Mouse (Mus musculus) neural tube, embryonic 15.5 days (tissue): ENCODE measurements at regions not wholly inside any gene's neighbourhood (a gene's known extent, or its start where the extent isn't known, plus 50 kb on each side); places are given as distances from the start of the nearest gene placed in this dataset.

Source experiments
- ATAC-seq: fragments of 200-750 bp; cut with Nextera tagmentation; 2 replicates; pipeline ENCODE4 v1.8.0; 2017; ENCODE audit warnings: mild to moderate bottlenecking, moderate TSS enrichment, moderate library complexity; ENCODE audit not compliant: low FRiP score
- H3K27ac ChIP-seq: fragments of 300-500 bp; sonication (generic); replicated peaks from 2 replicates; pipeline ENCODE4 v1.5.1; 2015; ENCODE audit warnings: mild to moderate bottlenecking, inconsistent platforms
- H3K27me3 ChIP-seq: fragments of 300-500 bp; sonication (generic); replicated peaks from 2 replicates; pipeline ENCODE4 v1.6.1; 2015; ENCODE audit warnings: inconsistent platforms
- H3K36me3 ChIP-seq: fragments of 300-500 bp; sonication (generic); 2 replicates; pipeline ENCODE4 v1.6.1; 2015; ENCODE audit warnings: inconsistent platforms
- H3K4me1 ChIP-seq: fragments of 300-500 bp; sonication (generic); 2 replicates; pipeline ENCODE4 v1.6.1; 2015; ENCODE audit warnings: inconsistent platforms
- H3K4me2 ChIP-seq: fragments of 300-500 bp; sonication (generic); 2 replicates; pipeline ENCODE4 v1.6.1; 2015; ENCODE audit warnings: inconsistent platforms, mild to moderate bottlenecking, moderate library complexity
- H3K4me3 ChIP-seq: fragments of 300-500 bp; sonication (generic); replicated peaks from 2 replicates; pipeline ENCODE4 v1.5.1; 2015; ENCODE audit warnings: mild to moderate bottlenecking, inconsistent platforms
- H3K9ac ChIP-seq: fragments of 300-500 bp; sonication (generic); replicated peaks from 2 replicates; pipeline ENCODE4 v1.6.1; 2015; ENCODE audit warnings: mild to moderate bottlenecking, inconsistent platforms
- H3K9me3 ChIP-seq: fragments of 300-500 bp; sonication (generic); replicated peaks from 2 replicates; pipeline ENCODE4 v1.6.1; 2016; ENCODE audit warnings: inconsistent platforms
- WGBS: fragments of 180-500 bp; shearing (Covaris S2); methylation state at CpG from one replicate; pipeline ENCODE4 v1.1.7; 2015; ENCODE audit warnings: mixed read lengths; 5-methylcytosine and 5-hydroxymethylcytosine counted together

DNA sequence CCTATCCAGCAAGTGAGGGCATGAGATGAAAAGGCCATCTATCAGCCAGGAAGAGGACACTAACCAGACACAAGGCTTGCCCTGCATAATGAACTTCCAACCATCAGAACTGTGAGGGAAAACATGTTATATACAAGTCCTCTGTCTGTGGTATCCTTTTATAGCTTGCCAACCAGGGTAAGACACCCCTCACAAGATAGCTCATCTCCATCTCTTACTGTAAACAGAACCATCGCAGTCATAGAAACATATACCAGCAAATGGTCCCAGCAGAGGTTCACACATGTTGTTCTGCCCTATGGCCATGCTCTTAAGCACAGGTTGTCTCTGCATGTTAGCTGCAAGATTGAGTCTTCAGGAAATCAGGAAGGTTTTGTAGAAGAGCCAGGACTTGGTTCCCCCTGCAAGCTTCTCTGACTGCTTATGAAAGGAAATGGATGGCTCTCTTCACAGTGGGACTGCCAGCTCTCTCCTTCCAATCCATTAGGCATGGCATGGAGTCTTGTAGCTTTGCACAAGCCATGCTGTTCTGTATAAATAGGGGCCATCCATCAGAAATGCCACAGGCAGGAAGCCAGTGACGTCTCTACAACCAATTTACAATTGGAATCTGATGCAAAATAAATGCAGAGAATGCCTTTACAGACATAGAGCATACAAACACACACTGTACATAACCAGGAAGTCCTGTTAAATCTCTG lies 1514.0 kb upstream of the Lrrc6 start:
- H3K27ac ChIP-seq = no peak overlapping the region
- no peak overlapping the region for H3K4me3 ChIP-seq
- WGBS = 46% methylated on average over 2 of the region's 2 CpGs
- no peak overlapping the region for H3K9ac ChIP-seq
- no peaks in the 10 kb centered on the region for H3K36me3 ChIP-seq
- no peak overlapping the region for H3K4me2 ChIP-seq
- no peaks in the 10 kb centered on the region for H3K27me3 ChIP-seq
- ATAC-seq = peak; percentile 72; the same call in 1 of the 2 replicates
- H3K9me3 ChIP-seq = no peaks in the 10 kb centered on the region
- H3K4me1 ChIP-seq = no peaks in the 10 kb centered on the region

DNA sequence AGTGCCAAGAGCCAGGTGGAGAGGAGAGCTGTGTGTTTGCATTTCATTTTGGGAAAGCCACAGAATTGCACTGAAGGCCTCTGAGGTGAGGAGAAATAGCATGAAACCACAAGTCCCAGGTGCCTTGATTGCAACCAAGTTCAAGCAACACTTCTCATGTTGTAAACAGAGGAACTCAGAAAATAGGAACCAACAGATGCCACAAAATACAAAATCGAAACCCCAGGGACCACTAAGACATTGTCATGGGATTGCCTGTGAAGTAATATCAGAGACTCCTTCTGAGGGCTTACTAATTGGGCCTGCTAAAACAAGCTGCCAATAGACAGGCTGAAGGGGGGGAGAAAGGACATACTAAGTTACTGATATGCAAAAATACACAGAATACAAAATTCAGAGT lies 1510.5 kb upstream of the Lrrc6 start:
- Histone ChIP-seq H3K9me3 (no peaks in the 10 kb centered on the region), H3K27ac (no peak overlapping the region), H3K27me3 (no peaks in the 10 kb centered on the region), H3K4me2 (no peak overlapping the region), H3K36me3 (no peaks in the 10 kb centered on the region), H3K9ac (no peak overlapping the region), H3K4me3 (no peak overlapping the region), H3K4me1 (no peaks in the 10 kb centered on the region)
- WGBS = 90% methylated on average over 1 of the region's 1 CpGs
- ATAC-seq = no peak

GRCm38 (mm10) chr15:68010189-68010588 lies 1509.5 kb upstream of the Lrrc6 start:
- Histone ChIP-seq H3K27me3 (no peaks in the 10 kb centered on the region), H3K36me3 (no peaks in the 10 kb centered on the region), H3K27ac (no peak overlapping the region), H3K4me2 (no peak overlapping the region), H3K9me3 (no peaks in the 10 kb centered on the region), H3K4me1 (no peaks in the 10 kb centered on the region), H3K4me3 (no peak overlapping the region), H3K9ac (no peak overlapping the region)
- WGBS = 97% methylated on average over 1 of the region's 1 CpGs
- no peak for ATAC-seq

GRCm38 (mm10) chr15:68004798-68005197 lies 1504.1 kb upstream of the Lrrc6 start:
- peak; percentile 66 for ATAC-seq
- no peaks in the 10 kb centered on the region for H3K36me3 ChIP-seq
- 29% methylated on average over 5 of the region's 5 CpGs for whole genome bisulfite sequencing

DNA sequence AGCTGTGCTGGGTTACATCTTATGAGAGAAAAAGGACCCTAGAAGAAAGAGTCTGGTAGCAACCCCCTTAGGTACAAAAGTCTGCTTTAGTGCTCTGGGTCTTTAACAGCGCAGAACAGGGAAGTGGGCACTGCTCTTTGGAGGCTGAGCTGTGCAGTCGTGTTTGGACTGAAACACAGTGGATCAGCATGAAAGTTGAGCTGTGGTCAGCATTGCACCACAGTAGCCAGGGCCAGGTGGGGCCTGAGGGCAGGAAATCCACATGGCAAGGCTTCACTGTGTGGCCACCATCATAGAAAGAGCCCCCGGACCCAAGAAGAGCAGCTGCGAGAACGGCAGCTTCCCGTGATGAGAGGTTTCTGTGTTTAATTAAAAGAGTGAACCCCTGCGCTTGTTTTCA lies 1495.8 kb upstream of the Lrrc6 start:
- Histone ChIP-seq H3K9me3 (no peaks in the 10 kb centered on the region), H3K27me3 (no peaks in the 10 kb centered on the region), H3K4me1 (no peaks in the 10 kb centered on the region), H3K4me2 (no peak overlapping the region), H3K9ac (no peak overlapping the region), H3K4me3 (no peak overlapping the region), H3K36me3 (no peaks in the 10 kb centered on the region), H3K27ac (no peak overlapping the region)
- ATAC-seq = peak; percentile 41; the same call in 1 of the 2 replicates
- 62% methylated on average over 7 of the region's 7 CpGs for WGBS

More at GRCm38 (mm10) chr15:68004798-68005197, 1504.1 kb upstream of the Lrrc6 start:
- no peaks in the 10 kb centered on the region for H3K9me3 ChIP-seq
- no peak overlapping the region for H3K27ac ChIP-seq
- H3K4me2 ChIP-seq = no peak overlapping the region
- H3K27me3 ChIP-seq = no peaks in the 10 kb centered on the region
- no peak overlapping the region for H3K9ac ChIP-seq
- H3K4me3 ChIP-seq = no peak overlapping the region
- H3K4me1 ChIP-seq = no peaks in the 10 kb centered on the region

GRCm38 (mm10) chr15:67989428-67990272 lies 1488.9 kb upstream of the Lrrc6 start:
- Histone ChIP-seq H3K27me3 (no peaks in the 10 kb centered on the region), H3K9me3 (no peaks in the 10 kb centered on the region), H3K4me1 (no peaks in the 10 kb centered on the region), H3K36me3 (no peaks in the 10 kb centered on the region), H3K4me3 (no peak overlapping the region), H3K4me2 (no peak overlapping the region), H3K27ac (no peak overlapping the region), H3K9ac (no peak overlapping the region)
- ATAC-seq = no peak
- WGBS = 60% methylated on average over 5 of the region's 5 CpGs

GRCm38 (mm10) chr15:67987941-67988340 lies 1487.2 kb upstream of the Lrrc6 start:
- no peak for ATAC-seq
- H3K36me3 ChIP-seq = no peaks in the 10 kb centered on the region
- WGBS = 96% methylated on average over 4 of the region's 4 CpGs
- H3K4me3 ChIP-seq = no peak overlapping the region
- no peaks in the 10 kb centered on the region for H3K4me1 ChIP-seq
- H3K9me3 ChIP-seq = no peaks in the 10 kb centered on the region
- H3K27me3 ChIP-seq = no peaks in the 10 kb centered on the region
- no peak overlapping the region for H3K9ac ChIP-seq
- H3K27ac ChIP-seq = no peak overlapping the region
- no peak overlapping the region for H3K4me2 ChIP-seq

GRCm38 (mm10) chr15:67983253-67983652 lies 1482.5 kb upstream of the Lrrc6 start:
- Histone ChIP-seq H3K9me3 (no peaks in the 10 kb centered on the region), H3K27me3 (no peaks in the 10 kb centered on the region), H3K4me3 (no peak overlapping the region), H3K4me2 (no peak overlapping the region), H3K27ac (no peak overlapping the region), H3K4me1 (no peaks in the 10 kb centered on the region), H3K36me3 (no peaks in the 10 kb centered on the region), H3K9ac (no peak overlapping the region)
- 18% methylated on average over 1 of the region's 1 CpGs for WGBS
- ATAC-seq = no peak

GRCm38 (mm10) chr15:67981876-67982275 lies 1481.2 kb upstream of the Lrrc6 start:
- ATAC-seq = no peak
- Histone ChIP-seq H3K4me1 (no peaks in the 10 kb centered on the region), H3K27ac (no peak overlapping the region), H3K36me3 (no peaks in the 10 kb centered on the region), H3K9me3 (no peaks in the 10 kb centered on the region), H3K4me2 (no peak overlapping the region), H3K9ac (no peak overlapping the region), H3K27me3 (no peaks in the 10 kb centered on the region), H3K4me3 (no peak overlapping the region)
- 89% methylated on average over 3 of the region's 3 CpGs for WGBS

GRCm38 (mm10) chr15:67979451-67979850 lies 1478.7 kb upstream of the Lrrc6 start:
- Histone ChIP-seq H3K4me2 (no peak overlapping the region), H3K27ac (no peak overlapping the region), H3K36me3 (no peaks in the 10 kb centered on the region), H3K4me3 (no peak overlapping the region), H3K4me1 (no peaks in the 10 kb centered on the region), H3K27me3 (no peaks in the 10 kb centered on the region), H3K9ac (no peak overlapping the region), H3K9me3 (no peaks in the 10 kb centered on the region)
- ATAC-seq = peak; percentile 59
- 60% methylated on average over 3 of the region's 3 CpGs for WGBS

- no peak for ATAC-seq
- Histone ChIP-seq H3K36me3 (no peaks in the 10 kb centered on the region), H3K4me3 (no peak overlapping the region), H3K9ac (no peak overlapping the region), H3K27ac (no peak overlapping the region), H3K9me3 (no peaks in the 10 kb centered on the region), H3K4me2 (no peak overlapping the region), H3K4me1 (peaks cover under 1% of the 10 kb centered on the region; the same call in 1 of the 2 replicates), H3K27me3 (no peaks in the 10 kb centered on the region)
- 82% methylated on average over 2 of the region's 2 CpGs for WGBS
These were observed 1476.5 kb upstream of the Lrrc6 start for GRCm38 (mm10) chr15:67977210-67977609.

- WGBS = 9% methylated on average over 3 of the region's 3 CpGs
- ATAC-seq = peak; percentile 57; the same call in 1 of the 2 replicates
- Histone ChIP-seq H3K4me2 (no peak overlapping the region), H3K4me1 (peaks cover 6% of the 10 kb centered on the region; the same call in 1 of the 2 replicates), H3K27ac (0 out of 2 replicates have a peak overlapping the region, but pooled peaks have one; percentile 41), H3K9me3 (no peaks in the 10 kb centered on the region), H3K9ac (no peak overlapping the region), H3K4me3 (no peak overlapping the region), H3K27me3 (no peaks in the 10 kb centered on the region), H3K36me3 (no peaks in the 10 kb centered on the region)
These were observed 1471.3 kb upstream of the Lrrc6 start for GRCm38 (mm10) chr15:67971998-67972397.
